Mouse (Mus musculus) cerebellum, postnatal 25 days (tissue): ENCODE measurements around the gene Alppl2.

ENCODE experiments used
- DNase-seq, 2 experiments: peaks; one replicate each; pipeline ENCODE4 v3.0.0; 2021; ENCODE audit warnings: mixed read lengths in 2 of 2

The Alppl2 gene

GRCm38 (mm10) chr1:87089828-87090227 is at the start of gene Alppl2:
TSS of gene Alppl2 (minus strand) at chr1:87089928.
- no peak for DNase-seq

GRCm38 (mm10) chr1:87131803-87132202 is 42.1 kb upstream of the Alppl2 start:
- DNase-seq, result no peak

GRCm38 (mm10) chr1:87127206-87128030 is 37.7 kb upstream of the Alppl2 start:
- peak; percentile 31 to 51 for DNase-seq

- no peak for DNase-seq
Measured at GRCm38 (mm10) chr1:87124673-87125072, 34.9 kb upstream of the Alppl2 start, which contains the start of gene Akp3. TSS of gene Akp3 (plus strand) at chr1:87124973.

- no peak for DNase-seq
Measured at GRCm38 (mm10) chr1:87114784-87115183, 25.1 kb upstream of the Alppl2 start.

GRCm38 (mm10) chr1:87111719-87112354 is 22.1 kb upstream of the Alppl2 start:
- DNase-seq, result peak in 1 of 2 experiments; percentile 51

GRCm38 (mm10) chr1:87108564-87108963 is 18.8 kb upstream of the Alppl2 start:
- DNase-seq, result no peak

- DNase-seq, result no peak
Measured at GRCm38 (mm10) chr1:87106536-87106935, 16.8 kb upstream of the Alppl2 start.

GRCm38 (mm10) chr1:87103936-87104335 is 14.2 kb upstream of the Alppl2 start:
- DNase-seq, result no peak

GRCm38 (mm10) chr1:87102114-87102513 is 12.4 kb upstream of the Alppl2 start:
- DNase-seq, result no peak

GRCm38 (mm10) chr1:87101411-87101810 is 11.7 kb upstream of the Alppl2 start, which contains the start of gene Alpi:
TSS of gene Alpi (minus strand) at chr1:87101606.
- DNase-seq, result no peak

GRCm38 (mm10) chr1:87098358-87098975 is 8.7 kb upstream of the Alppl2 start:
- DNase-seq, result peak; percentile 54 to 73

- DNase-seq, result no peak
Measured at GRCm38 (mm10) chr1:87095642-87096041, 5.9 kb upstream of the Alppl2 start.

GRCm38 (mm10) chr1:87089251-87089650 is 477 bp downstream of the Alppl2 start:
- DNase-seq, result no peak

- no peak for DNase-seq
Measured at GRCm38 (mm10) chr1:87086964-87087363, 2.8 kb downstream of the Alppl2 start.

- DNase-seq, result no peak
Measured at GRCm38 (mm10) chr1:87086196-87086595, 3.5 kb downstream of the Alppl2 start.

- no peak for DNase-seq
Measured at GRCm38 (mm10) chr1:87073776-87074175, 16.0 kb downstream of the Alppl2 start.

- DNase-seq, result peak in 1 of 2 experiments; percentile 34
Measured at GRCm38 (mm10) chr1:87070720-87071119, 19.0 kb downstream of the Alppl2 start.

- no peak for DNase-seq
Measured at GRCm38 (mm10) chr1:87060913-87061312, 28.8 kb downstream of the Alppl2 start.

- no peak for DNase-seq
Measured at GRCm38 (mm10) chr1:87059042-87059665, 30.6 kb downstream of the Alppl2 start.

- no peak for DNase-seq
Measured at GRCm38 (mm10) chr1:87057075-87057474, 32.7 kb downstream of the Alppl2 start.

- peak; percentile 35 to 40 for DNase-seq
Measured at GRCm38 (mm10) chr1:87051369-87051768, 38.4 kb downstream of the Alppl2 start.

GRCm38 (mm10) chr1:87050700-87051099 is 39.0 kb downstream of the Alppl2 start:
- no peak for DNase-seq
